Mouse (Mus musculus) ES-E14 (cell line): ENCODE data around the gene Gm4340.
"Not testable (repeated sequence)": the region's sequence is repeated elsewhere in the genome, so short reads cannot be mapped to it uniquely, and the experiment has no call there.

Experiments
- CHD2 ChIP-seq: IDR thresholded peaks from 2 replicates; pipeline ENCODE4 v1.6.1; 2014; ENCODE audit warnings: mild to moderate bottlenecking, low read depth, low read length, inconsistent platforms
- HCFC1 ChIP-seq: IDR thresholded peaks from 2 replicates; pipeline ENCODE4 v1.6.1; 2012; ENCODE audit warnings: low read length, inconsistent platforms, borderline replicate concordance; ENCODE audit not compliant: insufficient read depth

DNA sequence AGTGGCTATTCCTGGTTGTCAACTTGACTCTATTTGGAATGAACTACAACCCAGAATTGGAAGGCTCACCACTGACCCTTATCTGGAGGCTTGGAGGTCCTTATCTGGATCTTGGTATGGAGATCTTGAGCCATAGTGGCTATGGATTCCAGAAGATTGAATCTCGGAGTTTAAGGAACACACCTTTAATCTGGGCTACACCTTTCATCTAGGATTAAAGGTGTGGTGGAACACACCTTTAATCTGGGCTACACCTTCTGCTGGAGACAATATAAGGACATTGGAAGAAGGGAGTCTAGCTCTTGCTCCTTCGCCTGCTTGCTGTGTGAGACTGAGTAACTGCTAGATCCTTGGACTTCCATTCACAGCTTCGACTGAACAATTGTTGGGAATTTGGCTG lies 17.1 kb upstream of the Gm4340 start, which contains the start of gene Gm21312:
- not testable (repeated sequence) for TF ChIP-seq CHD2, HCFC1
